Mouse (Mus musculus) cortical plate, adult 2 months (tissue): Measurements from ENCODE around the gene Ret.

Experiments
- CTCF ChIP-seq: fragments of 200-500 bp; IDR thresholded peaks from 2 replicates; pipeline ENCODE4 v1.5.1; 2011; ENCODE audit warnings: mild to moderate bottlenecking, control low read depth, low read length; ENCODE audit not compliant: insufficient read depth; ENCODE audit errors: extremely low read depth
- POLR2A ChIP-seq: fragments of 200-500 bp; IDR thresholded peaks from 2 replicates; pipeline ENCODE4 v1.6.1; 2011; ENCODE audit warnings: mild to moderate bottlenecking, low read length, control low read depth; ENCODE audit not compliant: insufficient read depth; ENCODE audit errors: extremely low read depth

DNA sequence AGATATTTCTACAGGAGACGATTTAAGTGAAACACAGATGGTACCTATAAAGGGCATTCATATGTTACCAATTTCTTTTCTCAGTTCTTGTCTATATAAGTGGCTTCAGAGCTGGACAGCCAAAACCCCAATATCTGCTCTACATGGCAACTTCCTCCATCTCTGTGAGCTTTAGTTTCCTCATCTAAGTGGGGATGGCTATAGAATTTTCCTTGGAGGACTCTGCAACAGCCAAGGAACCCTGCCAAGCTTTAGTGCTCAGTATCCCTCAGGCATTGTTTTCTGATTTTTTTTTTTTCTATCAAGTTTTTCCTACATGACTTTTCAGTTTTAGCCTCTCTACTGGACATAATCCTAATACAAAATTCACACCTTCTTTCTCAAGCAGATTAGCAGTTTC is 63.1 kb downstream of the Ret start:
- TF ChIP-seq CTCF (no peak), POLR2A (no peak)
